Mouse (Mus musculus): ENCODE measurements around the gene Nat10.

Gene Nat10

GRCm38 (mm10) chr2:103691278-103691677 lies 69.8 kb downstream of the Nat10 start:
- no peak for DNase-seq (ENCODE audit: low read depth, low spot score)

GRCm38 (mm10) chr2:103690828-103691227 lies 70.2 kb downstream of the Nat10 start:
- no peak for DNase-seq (ENCODE audit: low read depth, low spot score)

GRCm38 (mm10) chr2:103690425-103690824 lies 70.6 kb downstream of the Nat10 start:
- no peak for DNase-seq (ENCODE audit: low read depth, low spot score)

- no peak for DNase-seq (ENCODE audit: low read depth, low spot score)
Observed at GRCm38 (mm10) chr2:103687888-103688287, 73.2 kb downstream of the Nat10 start.

- no peak for DNase-seq (ENCODE audit: low read depth, low spot score)
Observed at GRCm38 (mm10) chr2:103687143-103687542, 73.9 kb downstream of the Nat10 start.

GRCm38 (mm10) chr2:103685581-103685980 lies 75.5 kb downstream of the Nat10 start:
- DNase-seq (ENCODE audit: low read depth, low spot score): no peak

- DNase-seq (ENCODE audit: low read depth, low spot score): no peak
Observed at GRCm38 (mm10) chr2:103684926-103685577, 76.0 kb downstream of the Nat10 start.

GRCm38 (mm10) chr2:103684431-103684830 lies 76.6 kb downstream of the Nat10 start:
- DNase-seq (ENCODE audit: low read depth, low spot score): no peak

GRCm38 (mm10) chr2:103682927-103683442 lies 78.1 kb downstream of the Nat10 start:
- peak; percentile 56 for DNase-seq (ENCODE audit: low read depth, low spot score)

- peak; percentile 39 for DNase-seq (ENCODE audit: low read depth, low spot score)
Observed at GRCm38 (mm10) chr2:103682261-103682722, 78.8 kb downstream of the Nat10 start.

GRCm38 (mm10) chr2:103681149-103681548 lies 79.9 kb downstream of the Nat10 start:
- DNase-seq (ENCODE audit: low read depth, low spot score): no peak

GRCm38 (mm10) chr2:103680364-103681110 lies 80.5 kb downstream of the Nat10 start:
- no peak for DNase-seq (ENCODE audit: low read depth, low spot score)

GRCm38 (mm10) chr2:103678433-103678832 lies 82.6 kb downstream of the Nat10 start:
- no peak for DNase-seq (ENCODE audit: low read depth, low spot score)

GRCm38 (mm10) chr2:103677614-103678369 lies 83.3 kb downstream of the Nat10 start:
- DNase-seq (ENCODE audit: low read depth, low spot score): no peak

- no peak for DNase-seq (ENCODE audit: low read depth, low spot score)
Observed at GRCm38 (mm10) chr2:103676808-103677207, 84.3 kb downstream of the Nat10 start.

- no peak for DNase-seq (ENCODE audit: low read depth, low spot score)
Observed at GRCm38 (mm10) chr2:103675391-103675790, 85.7 kb downstream of the Nat10 start.

- no peak for DNase-seq (ENCODE audit: low read depth, low spot score)
Observed at GRCm38 (mm10) chr2:103673609-103674008, 87.5 kb downstream of the Nat10 start.

GRCm38 (mm10) chr2:103672573-103673119 lies 88.4 kb downstream of the Nat10 start:
- no peak for DNase-seq (ENCODE audit: low read depth, low spot score)
